Comparison of ENCODE assay signal across 14 mouse cellular contexts in genomic region chrX:162055635-162056034, GRCm38 (mm10).
"Had no signal": no experiment of that assay in that cellular context is flagged by ENCODE, and none has a peak within 500 bp of the region (broad histone marks: within the 10 kb centered on the region; RNA-seq: fewer than 3 reads in every experiment).

No protein-coding gene starts in this region.

- H3K27me3 ChIP-seq: neural tube, embryonic 12.5 days; stomach, embryonic 15.5 days had no signal

- ATAC-seq: midbrain, embryonic 15.5 days had no signal

- DNase-seq: lung, adult 18-20 months; lung, embryonic 14.5 days; lung, postnatal 10 days; lung, postnatal 4 days; right cerebral cortex, postnatal 14 days; thymus, adult 2 months; thymus, postnatal 25 days; thymus, postnatal 4 days had no signal

- H3K4me2 ChIP-seq: lung, embryonic 14.5 days; midbrain, embryonic 12.5 days; midbrain, embryonic 15.5 days; neural tube, embryonic 12.5 days; stomach, embryonic 15.5 days had no signal

- H3K4me3 ChIP-seq: midbrain, embryonic 10.5 days; midbrain, embryonic 12.5 days; midbrain, embryonic 15.5 days; neural tube, embryonic 12.5 days; stomach, embryonic 15.5 days had no signal

- H3K9ac ChIP-seq: lung, embryonic 14.5 days; midbrain, embryonic 12.5 days; midbrain, embryonic 15.5 days; neural tube, embryonic 12.5 days; stomach, embryonic 15.5 days had no signal

- H3K36me3 ChIP-seq: midbrain, embryonic 10.5 days; midbrain, embryonic 12.5 days; midbrain, embryonic 15.5 days; neural tube, embryonic 12.5 days; stomach, embryonic 15.5 days had no signal

- H3K4me1 ChIP-seq: midbrain, embryonic 10.5 days; midbrain, embryonic 12.5 days; midbrain, embryonic 15.5 days; neural tube, embryonic 12.5 days; stomach, embryonic 15.5 days had no signal

- H3K27ac ChIP-seq: midbrain, embryonic 10.5 days; midbrain, embryonic 12.5 days; midbrain, embryonic 15.5 days; neural tube, embryonic 12.5 days; stomach, embryonic 15.5 days; stomach, postnatal 0 days had no signal

- H3K9me3 ChIP-seq: midbrain, embryonic 10.5 days; midbrain, embryonic 12.5 days; midbrain, embryonic 15.5 days; neural tube, embryonic 12.5 days; stomach, embryonic 15.5 days had no signal
